Mouse (Mus musculus): ENCODE data around the gene Zcchc18. TPM values are rescaled to one million over a fixed set of nuclear protein-coding genes. Genes with fewer than 3 reads are reported as not detected.
"Not testable (repeated sequence)": the region's sequence is repeated elsewhere in the genome, so short reads cannot be mapped to it uniquely, and the experiment has no call there.

The Zcchc18 gene
- under 1 TPM in 3 of 4 experiments, not detected in 1; 0.12 to 0.29 (median 0.13) TPM for total RNA-seq (2022)

DNA sequence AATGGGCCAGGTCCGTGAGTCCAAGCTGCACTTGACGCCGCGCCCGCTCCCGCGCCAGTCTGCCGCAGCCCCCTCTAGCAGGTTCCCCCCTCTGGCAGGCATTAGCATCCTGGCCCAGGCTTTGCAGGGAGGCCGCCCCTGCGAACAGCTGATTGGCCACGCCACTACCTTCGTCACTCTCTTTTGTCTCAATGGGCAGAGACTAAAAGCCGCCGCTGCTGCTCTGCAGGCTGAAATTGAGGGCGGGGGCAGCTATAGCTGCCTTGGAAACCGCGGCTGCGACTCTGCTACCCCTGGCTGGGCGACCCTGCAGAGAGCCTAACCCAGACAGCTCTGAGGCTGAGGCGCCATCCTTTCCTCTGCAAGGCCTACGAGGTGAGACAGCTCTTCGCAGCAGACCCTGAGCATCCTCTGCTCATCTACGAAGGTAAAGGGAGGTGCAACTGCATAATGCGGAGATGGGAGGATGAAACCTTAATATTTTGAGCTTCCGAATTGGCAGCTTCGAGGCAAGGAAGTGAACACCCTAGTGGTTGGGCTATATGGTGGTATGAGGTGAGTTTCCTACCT is at the start of gene Zcchc18:
Zcchc18 (plus strand) TSS at position 178 of the 570 bp plus-strand sequence.
- peak; percentile 2 for DNase-seq (ENCODE audit: low spot score)

DNA sequence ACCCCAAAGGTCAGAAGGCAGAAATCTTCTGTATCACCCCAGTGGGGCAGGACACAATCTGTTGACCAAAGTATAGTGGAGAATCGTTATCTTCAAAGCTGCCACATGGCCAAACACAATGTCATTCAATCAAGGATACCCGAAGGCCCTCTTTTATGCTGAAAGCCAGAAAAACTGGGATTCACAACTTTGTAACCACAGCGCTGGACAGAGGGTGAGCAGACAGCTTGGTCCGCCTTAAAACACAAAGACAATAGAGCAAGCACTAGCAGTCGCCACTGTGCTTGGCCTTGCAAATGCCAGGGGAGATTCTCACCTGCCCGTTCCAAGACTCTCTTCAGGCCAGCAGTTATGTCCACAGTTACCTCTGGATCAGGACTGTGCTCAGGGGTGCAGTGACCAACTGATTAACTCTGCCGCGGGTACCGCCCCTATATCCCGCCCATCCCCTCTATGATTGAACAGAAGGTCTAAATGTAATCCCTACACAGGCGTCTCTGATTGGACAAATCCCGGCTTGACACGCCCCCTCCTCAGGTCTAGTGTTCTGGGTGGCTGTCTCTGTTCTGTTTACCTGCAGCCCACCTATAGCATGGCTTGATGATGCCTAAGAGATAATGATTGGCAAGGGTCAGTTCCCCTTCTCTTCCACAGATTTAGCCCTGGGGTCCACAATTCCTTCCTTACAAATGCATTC is 35.2 kb upstream of the Zcchc18 start:
- DNase-seq (ENCODE audit: low spot score), result not testable (repeated sequence)

DNA sequence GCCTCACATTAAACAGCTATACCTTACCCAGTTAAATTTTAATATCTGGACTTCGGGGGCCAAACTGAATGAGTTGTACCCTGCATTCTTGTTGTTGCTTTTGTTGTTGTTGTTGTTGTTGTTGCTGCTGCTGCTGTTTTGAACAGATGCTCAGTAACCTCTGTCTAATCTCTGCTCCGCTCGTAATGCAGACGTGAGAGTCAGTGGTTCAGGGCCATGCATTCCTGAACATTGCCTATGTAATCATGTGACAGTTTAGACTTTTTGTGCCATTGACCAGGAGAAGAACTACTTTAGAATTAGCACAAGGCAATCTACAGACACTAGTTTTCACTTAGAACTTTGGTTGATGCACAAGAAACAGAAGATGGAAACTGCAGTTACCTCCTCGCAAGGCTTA is 34.7 kb upstream of the Zcchc18 start:
- DNase-seq (ENCODE audit: low spot score), result not testable (repeated sequence)

DNA sequence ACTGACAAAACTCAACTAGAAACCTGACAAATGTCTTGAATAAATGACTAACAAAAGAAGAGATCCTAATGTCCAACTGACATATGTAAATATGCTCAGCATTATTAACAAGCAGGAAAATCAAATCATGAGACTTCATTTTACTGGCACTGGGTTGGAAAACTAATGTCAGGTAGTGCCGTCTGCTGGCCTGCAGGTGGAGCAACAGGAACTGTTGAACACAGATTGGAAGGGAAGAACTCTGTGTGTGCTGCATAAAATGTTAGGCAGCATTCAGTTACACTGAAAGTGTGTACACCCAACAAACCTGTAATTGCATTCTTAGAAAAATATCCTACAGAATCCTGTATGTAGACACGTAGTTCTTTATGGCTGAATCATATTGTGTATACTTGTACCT is 33.3 kb upstream of the Zcchc18 start:
- DNase-seq (ENCODE audit: low spot score), result no peak

DNA sequence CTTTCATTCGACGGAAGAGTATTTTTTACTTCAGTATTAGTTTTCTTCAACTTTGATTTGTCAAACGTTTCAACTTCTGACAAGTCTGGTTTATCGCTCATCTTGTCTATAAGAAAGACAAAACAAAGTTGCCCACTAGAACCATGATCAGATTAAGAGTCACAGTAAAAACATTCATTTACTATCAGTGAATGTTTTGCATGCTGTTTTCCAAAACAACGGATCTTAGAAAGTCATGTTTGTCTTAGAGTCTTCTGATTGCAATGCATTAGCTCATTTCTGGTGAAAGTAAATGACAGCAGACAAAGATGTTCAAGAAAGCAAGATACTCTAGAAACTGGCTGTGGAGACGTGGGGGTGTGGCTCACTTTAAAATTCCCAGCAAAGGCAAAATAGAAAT is 17.6 kb upstream of the Zcchc18 start, which contains the start of gene Tmsb15b2:
Tmsb15b2 (minus strand) TSS at position 101 of the 400 bp plus-strand sequence.
- DNase-seq (ENCODE audit: low spot score), result not testable (repeated sequence)

DNA sequence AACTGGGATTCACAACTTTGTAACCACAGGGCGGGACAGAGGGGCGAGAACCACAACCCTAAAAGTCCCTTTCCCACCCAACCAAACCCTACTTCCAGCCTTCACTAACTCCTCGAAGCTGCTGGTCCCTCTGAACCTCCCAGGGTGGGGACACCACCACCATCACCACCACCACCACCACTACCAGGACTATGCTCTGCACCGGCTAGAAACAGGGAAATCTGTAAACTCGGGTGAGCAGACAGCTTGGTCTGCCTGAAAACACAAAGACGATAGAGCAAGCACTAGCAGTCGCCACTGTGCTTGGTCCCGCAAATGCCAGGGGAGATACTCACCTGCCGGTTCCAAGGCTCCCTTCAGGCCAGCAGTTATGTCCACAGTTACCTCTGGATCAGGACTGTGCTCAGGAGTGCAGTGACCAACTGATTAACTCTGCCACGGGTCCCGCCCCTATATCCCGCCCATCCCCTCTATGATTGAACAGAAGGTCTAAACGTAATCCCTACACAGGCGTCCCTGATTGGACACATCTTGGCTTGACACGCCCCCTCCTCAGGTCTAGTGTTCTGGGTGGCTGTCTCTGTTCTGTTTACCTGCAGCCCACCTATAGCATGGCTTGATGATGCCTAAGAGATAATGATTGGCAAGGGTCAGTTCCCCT is 16.4 kb upstream of the Zcchc18 start, which contains the start of the genes Tmsb15l and Tmsb15b1:
Tmsb15l (minus strand) TSS at position 446 of the 661 bp plus-strand sequence.
Tmsb15b1 (minus strand) TSS at position 451 of the 661 bp plus-strand sequence.
- peak; percentile 7 for DNase-seq (ENCODE audit: low spot score)

DNA sequence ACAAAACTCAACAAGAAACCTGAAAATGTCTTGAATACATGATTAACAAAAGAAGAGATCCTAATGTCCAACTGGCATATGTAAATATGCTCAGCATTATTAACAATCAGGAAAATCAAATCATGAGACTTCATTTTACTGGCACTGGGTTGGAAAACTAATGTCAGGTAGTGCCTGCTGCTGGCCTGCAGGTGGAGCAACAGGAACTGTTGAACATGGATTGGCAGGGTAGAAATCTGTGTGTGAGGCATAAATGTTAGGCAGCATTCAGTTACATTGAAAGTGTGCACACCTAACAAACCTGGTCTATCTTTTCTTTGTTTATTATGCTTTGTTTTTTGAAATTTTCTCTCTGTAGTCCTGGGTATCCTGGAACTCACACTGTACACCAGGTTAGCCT is 14.3 kb upstream of the Zcchc18 start:
- DNase-seq (ENCODE audit: low spot score), result no peak

DNA sequence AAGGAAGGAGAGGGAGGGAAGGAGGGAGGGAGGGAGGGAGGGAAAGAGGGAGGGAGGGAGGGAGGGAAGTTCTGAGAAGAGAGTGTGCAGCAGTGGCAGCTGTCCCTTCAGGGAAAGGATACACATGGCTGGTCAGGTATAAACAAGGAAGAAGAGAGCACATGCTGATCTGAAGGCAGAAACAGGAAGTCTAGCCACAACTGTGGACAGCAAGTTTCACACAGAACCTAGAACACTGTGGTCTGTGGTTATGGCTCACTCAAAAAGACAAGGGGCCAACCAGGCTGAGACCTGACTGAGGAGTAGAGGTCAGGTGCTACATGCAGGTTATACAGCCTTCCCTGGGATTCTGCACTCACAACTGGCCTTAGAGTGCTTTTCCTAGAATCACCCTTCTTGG is 6.9 kb upstream of the Zcchc18 start:
- DNase-seq (ENCODE audit: low spot score), result no peak

DNA sequence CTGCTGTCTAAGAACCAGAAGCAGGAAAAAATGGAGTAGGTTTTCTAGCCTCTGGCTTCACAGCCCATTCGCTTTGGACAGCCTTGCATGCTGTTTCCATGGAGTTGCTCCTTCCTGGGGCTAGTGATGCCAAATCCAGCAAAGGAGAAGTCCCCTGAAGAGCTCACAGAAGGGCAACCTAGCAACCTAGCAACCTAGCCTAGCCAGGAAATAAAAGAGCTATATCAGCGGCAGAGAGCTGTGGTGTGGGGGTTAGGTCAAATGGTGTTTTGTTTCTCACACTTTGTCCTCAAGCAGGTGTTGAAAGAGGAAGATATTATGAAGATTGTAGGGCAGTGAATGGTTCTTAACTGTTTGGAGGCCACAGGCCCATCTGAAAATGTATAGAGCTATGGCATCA is 1.7 kb upstream of the Zcchc18 start:
- no peak for DNase-seq (ENCODE audit: low spot score)

DNA sequence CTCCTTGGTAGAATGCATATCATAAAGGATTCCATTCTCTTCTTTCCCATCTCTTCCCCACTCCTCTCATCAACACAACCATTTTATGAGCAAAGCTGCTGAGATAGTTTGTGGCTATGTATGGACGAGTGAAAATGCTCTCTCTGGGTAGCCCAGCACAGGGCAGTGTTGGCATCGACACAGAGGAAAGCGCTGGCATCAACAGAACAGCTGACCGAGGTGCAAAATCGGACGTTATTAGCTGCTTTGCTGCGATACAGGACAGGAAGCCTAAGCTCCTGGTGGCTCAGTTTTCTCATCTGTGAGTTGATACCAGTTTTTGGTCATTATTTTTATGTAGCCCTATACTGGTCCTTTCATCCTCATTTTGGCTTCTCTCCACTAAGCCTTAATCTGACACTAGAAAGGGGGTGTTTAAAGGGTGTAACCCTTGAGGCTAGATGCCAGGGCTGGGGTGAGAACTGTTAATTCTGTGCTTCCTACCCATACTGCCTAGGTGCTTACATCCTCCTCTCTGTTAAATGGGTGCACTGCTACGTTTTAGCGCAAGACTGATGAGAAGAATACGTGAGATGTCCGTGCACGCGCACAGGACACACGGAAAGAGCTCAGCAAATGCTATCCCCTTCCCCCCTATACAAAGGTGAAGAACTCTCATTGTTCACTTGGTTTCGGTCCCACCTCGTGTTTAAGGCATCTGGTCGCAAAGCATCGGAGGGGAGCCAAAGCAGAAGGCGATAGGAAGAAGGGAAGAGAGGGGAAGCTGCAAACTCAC is 577 bp upstream of the Zcchc18 start:
- DNase-seq (ENCODE audit: low spot score), result no peak

DNA sequence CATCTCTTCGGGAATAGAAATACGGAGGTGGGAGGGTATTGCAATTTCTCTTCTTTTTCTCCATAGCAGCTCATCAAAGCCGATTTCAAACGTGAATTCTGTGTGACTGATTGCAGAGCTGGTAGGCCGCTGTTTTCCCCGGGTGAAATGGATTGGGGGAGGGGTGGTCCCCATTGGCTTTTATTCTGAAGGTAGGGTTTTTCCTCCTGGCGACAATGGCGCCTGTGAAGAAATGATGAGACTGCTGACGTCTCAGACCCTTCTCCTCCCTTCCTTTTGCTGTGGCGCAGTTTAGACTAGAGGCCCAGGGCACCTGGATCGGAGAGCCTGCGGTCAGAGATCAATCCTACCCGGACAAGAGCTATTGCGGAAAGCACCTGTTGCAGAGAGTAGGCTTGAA is 686 bp downstream of the Zcchc18 start:
- no peak for DNase-seq (ENCODE audit: low spot score)

DNA sequence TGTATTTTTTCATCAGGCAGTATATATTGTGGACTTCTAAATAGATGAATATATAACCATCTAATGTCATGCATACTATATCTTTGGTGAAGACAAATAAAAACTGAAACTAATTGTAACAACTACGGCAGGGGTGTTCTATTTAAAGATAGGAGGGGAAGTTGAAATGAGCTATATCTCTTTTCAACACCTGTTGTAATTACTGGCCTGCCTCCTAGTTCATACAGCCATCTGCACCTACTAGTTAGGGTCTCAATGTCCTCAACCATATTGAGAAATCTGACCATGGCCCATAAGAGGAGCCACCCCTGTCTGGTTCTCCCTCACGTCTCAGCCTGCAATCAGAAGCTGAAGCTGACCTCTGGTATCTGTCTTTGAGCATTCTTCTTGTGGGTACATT is 3.3 kb downstream of the Zcchc18 start:
- DNase-seq (ENCODE audit: low spot score), result no peak

DNA sequence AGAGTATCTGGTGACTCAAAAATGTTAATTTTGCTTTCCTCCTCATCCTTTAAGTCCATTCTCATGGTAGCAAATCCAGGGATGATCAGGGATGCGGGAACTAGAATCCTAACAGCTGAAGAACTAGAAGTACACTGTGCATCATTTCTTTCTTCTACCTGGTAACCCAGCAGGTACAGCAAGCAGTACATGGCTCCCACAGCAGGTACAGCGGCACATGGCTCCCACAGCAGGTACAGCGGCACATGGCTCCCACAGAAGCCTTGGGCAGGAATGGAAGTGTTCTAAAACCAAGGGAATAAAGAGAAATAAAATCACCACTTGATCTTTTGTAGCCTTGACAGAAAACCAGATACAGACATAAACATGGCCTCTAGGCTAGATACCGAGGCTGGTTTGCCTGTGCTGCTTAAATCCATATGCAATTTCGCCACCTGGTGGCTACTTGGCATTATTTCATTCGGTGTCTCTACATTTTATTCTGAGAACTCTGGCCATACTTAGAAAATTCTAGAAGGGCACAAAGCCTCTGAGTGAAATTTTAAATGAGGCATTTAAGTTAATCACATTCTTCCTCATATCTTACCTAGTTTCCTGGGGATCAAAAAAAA is 22.2 kb downstream of the Zcchc18 start:
- peak; percentile 24 for DNase-seq (ENCODE audit: low spot score)

DNA sequence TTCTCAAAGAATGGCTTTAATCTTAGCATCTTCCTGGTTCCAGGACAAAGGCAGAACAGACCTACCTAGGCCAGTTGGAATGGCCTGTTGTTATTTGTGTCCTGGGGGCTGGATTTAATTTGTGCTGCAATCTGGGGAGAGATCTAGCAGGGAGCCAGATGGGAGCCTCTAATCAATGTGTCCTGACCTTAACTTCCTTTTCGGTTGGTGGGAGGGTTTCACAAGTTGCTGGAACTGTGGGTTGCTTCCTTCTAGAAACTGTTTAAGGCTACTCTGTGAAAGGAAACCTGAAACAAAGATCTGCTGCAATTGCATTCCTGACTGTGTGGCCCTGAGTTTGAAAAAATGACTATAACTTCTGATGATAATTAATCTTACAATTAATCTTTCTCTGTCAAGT is 24.7 kb downstream of the Zcchc18 start:
- no peak for DNase-seq (ENCODE audit: low spot score)

DNA sequence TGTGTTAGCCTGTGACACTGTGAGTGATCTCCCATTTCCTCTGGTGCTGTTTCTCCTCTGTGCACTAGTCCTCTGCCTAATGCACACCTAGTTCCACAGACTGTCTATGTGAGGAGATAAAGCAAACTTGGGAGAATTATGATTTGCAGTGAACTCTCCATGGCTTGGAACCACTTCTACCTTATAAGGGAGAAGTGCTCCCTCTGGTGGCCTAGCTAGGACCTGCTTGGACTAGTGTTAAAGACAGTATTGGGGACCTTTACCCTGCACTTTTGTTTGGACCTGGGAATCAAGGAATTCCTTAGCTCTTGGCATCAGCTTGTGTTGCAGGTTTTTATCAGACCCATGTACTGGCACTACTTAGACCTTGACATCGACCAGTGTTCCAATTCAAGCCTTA is 26.4 kb downstream of the Zcchc18 start:
- peak; percentile 33 for DNase-seq (ENCODE audit: low spot score)

DNA sequence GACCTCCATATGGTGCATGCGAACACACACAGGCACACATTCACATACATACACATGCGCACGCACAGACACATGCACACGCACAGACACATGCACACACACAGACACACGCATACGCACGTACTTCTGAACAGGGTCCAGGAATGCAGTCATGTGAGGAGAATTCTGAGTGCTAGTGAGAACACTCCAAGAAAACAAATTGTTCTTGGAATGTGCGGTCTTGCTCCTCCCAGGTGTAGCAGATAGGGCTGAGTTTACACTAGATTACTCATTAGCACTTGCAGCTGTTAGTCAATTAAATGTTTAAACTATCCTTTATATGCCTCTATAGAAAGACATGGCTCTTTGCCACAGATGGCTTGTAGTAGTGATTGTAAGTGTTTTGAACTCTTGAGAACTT is 38.0 kb downstream of the Zcchc18 start:
- DNase-seq (ENCODE audit: low spot score), result no peak

DNA sequence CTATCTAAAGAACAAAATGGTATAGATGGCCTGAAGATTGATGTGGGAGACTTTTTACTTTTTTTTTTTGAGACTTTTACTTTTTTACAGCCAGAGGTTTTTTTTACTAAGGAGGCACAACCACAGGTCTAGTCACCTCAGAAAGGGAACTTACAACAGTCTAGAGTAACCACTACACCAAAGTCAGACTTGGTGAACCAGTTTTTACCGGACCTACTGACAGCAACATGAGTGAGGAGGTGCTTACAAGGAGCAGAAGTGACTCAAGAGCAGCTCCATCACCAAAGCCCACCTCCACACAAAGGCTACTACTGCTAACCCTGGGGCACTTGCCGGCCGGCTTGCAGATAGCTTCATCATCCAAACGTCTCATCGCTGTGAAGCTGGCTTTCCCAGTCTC is 38.8 kb downstream of the Zcchc18 start:
- no peak for DNase-seq (ENCODE audit: low spot score)

DNA sequence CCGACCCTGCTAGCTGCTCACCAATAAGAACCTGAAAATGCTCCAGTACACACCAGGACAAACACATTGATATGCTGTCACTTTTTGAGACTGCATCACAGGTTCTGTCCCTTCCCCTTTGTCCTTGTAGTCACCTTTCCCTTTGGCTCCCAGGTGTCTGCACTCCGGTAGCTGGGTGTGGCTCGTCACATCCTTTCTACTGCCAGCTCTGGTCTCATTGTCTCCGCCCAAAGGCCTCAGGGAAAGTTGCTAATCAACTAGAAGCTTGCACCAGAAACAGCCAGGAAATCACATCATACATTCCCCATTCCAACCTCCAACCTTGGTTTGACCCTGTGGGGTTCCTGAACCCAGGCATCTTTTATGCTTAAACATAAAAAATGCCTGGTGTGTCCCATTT is 41.4 kb downstream of the Zcchc18 start:
- no peak for DNase-seq (ENCODE audit: low spot score)

DNA sequence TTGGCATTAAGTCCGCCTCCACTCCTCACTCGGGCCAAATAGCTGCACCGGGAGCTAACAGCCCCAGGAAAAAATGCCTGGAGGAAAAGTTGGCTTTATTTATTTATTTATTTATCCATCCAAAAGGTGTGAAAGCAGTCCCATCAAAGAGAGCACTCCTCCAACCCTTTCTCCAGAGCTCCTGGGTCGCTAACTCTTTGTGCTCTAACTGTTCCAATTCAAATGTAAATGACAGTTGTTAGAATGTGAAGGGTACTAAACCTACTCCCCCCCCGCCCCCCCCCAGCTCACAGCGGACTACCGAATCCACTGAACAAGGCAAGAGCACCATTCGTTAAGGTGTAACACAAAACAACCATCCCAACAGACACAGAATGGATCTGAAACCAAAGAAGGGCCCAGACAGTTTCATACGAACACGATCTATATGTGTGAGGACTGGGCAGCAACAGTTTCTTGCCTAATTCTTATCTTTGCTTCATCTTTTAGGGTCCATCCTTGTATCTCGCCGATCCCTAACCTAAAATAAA is 44.6 kb downstream of the Zcchc18 start:
- no peak for DNase-seq (ENCODE audit: low spot score)

DNA sequence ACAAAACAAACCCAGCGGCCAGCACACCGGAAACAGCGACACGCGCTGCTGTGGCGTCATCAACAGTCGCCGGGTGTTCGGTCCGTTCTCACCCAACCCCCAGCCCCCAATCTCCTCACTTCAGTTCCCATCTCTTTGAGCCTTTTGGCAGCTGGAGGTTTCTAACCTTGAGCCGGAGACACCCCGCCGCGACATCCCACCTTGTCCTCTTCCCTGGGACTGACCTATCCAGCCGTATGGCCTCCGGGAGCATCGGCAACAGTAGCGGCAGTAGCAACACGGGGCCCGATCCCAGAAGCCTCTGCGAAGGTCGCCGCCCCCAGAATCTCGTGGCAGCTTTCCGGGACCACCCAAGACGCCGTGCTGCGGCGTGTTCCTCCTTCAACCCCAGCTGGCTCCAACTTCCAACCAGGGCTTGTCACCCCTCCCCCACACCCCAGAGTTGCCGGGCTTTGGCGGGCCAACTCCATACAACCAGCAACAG is 45.1 kb downstream of the Zcchc18 start, which contains the start of gene Slc25a53:
Slc25a53 (minus strand) TSS at position 303 of the 484 bp plus-strand sequence.
- DNase-seq (ENCODE audit: low spot score), result peak; percentile 84

DNA sequence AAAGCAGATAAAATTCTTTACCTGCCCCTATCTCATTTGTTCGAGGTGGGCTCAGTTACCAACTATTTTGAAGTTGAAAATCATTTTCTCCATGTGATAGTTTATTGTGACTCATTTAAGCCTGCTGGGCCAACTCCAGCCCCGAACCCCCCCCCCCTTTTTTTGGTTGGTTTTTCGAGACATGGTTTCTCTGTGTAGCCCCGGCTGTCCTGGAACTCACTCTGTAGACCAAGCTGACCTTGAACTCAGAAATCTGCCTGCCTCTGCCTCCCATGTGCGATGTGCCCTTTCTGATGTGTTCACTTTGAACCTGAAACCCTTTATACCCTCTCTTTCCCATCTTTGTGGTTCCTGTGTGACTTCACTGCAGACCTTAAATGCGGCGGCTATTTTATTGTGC is 45.5 kb downstream of the Zcchc18 start:
- DNase-seq (ENCODE audit: low spot score), result no peak
